In the genomic region with DNA sequence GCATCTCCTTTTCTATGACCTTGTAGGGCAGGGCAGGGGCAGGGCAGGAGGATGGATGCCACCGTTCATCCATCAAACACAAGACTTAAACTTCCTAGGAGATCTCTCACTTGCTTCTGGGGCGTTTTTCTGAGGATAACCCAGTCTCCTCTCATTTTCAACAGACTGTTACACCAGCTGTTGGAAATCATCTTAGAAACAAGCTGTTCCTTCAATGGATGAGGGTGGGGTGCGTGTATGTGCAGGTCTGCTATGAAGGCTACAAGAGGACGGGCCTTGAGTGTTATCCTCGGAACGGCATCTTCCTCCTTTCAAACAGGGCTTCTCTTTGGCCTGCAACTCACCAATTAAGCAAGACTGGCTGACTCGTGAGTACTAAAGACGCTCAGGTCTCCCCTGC, we compare ENCODE assay signal across 9 mouse cellular contexts. TPM values are rescaled to one million over a fixed set of nuclear protein-coding genes. Genes with fewer than 3 reads are reported as not detected.
DNase-seq lines count a peak whose midpoint lies in the region; ATAC-seq and TF ChIP-seq lines count a peak whose summit lies in the region.
"Had no signal": no experiment of that assay in that cellular context is flagged by ENCODE, and none has a peak within 500 bp of the region (broad histone marks: within the 10 kb centered on the region; RNA-seq: fewer than 3 reads in every experiment).

No protein-coding gene starts in this region.

- no peak overlapping the region for H3K4me2 ChIP-seq in heart, postnatal 0 days (ENCODE audit: low read depth, low read length)
- no peak overlapping the region for H3K4me2 ChIP-seq in forebrain, embryonic 14.5 days (ENCODE audit: low read length)

- peak overlapping the region; percentile 44 for H3K27ac ChIP-seq in heart, postnatal 0 days (ENCODE audit: low read depth)
- H3K27ac ChIP-seq in bone marrow, adult 2 months (ENCODE audit: control insufficient read depth, insufficient read depth, low read depth, low read length, poor library complexity): peak overlapping the region; percentile 62
- H3K27ac ChIP-seq in forebrain, embryonic 14.5 days (ENCODE audit: low read depth, low read length): peak overlapping the region; percentile 60; the same call in 1 of the 2 replicates
- peak overlapping the region; percentile 15; the same call in 1 of the 2 replicates for H3K27ac ChIP-seq in macrophage
- H3K27ac ChIP-seq in thymus, adult 2 months (ENCODE audit: control insufficient read depth, insufficient read depth, low read length): no peak overlapping the region

- TF ChIP-seq CTCF in heart, postnatal 0 days (IDR thresholded peaks at IDR 0.05; ENCODE audit: low read depth): no peak
- no peak for TF ChIP-seq CTCF in bone marrow, adult 2 months (IDR thresholded peaks at IDR 0.05; ENCODE audit: control insufficient read depth, insufficient read depth, low read length)
- no peak for TF ChIP-seq CTCF in thymus, adult 2 months (IDR thresholded peaks at IDR 0.05; ENCODE audit: borderline replicate concordance, control insufficient read depth, extremely low read depth, insufficient read depth, low read length, poor library complexity)

- no peaks in the 10 kb centered on the region for H3K27me3 ChIP-seq in heart, postnatal 0 days (ENCODE audit: control insufficient read depth, insufficient read depth, low read length)
- H3K27me3 ChIP-seq in forebrain, embryonic 14.5 days (replicated peaks; ENCODE audit: control insufficient read depth, insufficient read depth, low read length): no peaks in the 10 kb centered on the region
- no peaks in the 10 kb centered on the region for H3K27me3 ChIP-seq in thymus, adult 2 months (ENCODE audit: control insufficient read depth, insufficient read depth, low read length)

- peaks cover 23% of the 10 kb centered on the region for H3K36me3 ChIP-seq in heart, postnatal 0 days (replicated peaks; ENCODE audit: control insufficient read depth, insufficient read depth, low read length)
- no peaks in the 10 kb centered on the region for H3K36me3 ChIP-seq in forebrain, embryonic 14.5 days (ENCODE audit: control insufficient read depth, insufficient read depth, low read length)
- H3K36me3 ChIP-seq in macrophage (ENCODE audit: inconsistent target): peaks cover 35% of the 10 kb centered on the region
- H3K36me3 ChIP-seq in thymus, adult 2 months (ENCODE audit: control insufficient read depth, insufficient read depth, low read length): no peaks in the 10 kb centered on the region

- no peak overlapping the region for H3K4me3 ChIP-seq in heart, postnatal 0 days (ENCODE audit: low read depth, low read length)
- no peak overlapping the region for H3K4me3 ChIP-seq in bone marrow, adult 2 months (replicated peaks; ENCODE audit: control insufficient read depth, low read depth, low read length)
- H3K4me3 ChIP-seq in forebrain, embryonic 14.5 days (ENCODE audit: low read depth, low read length): no peak overlapping the region
- H3K4me3 ChIP-seq in macrophage (ENCODE audit: inconsistent target): no peak overlapping the region
- H3K4me3 ChIP-seq in thymus, adult 2 months (ENCODE audit: control insufficient read depth, insufficient read depth, low read length): no peak overlapping the region
- H3K4me3 ChIP-seq: megakaryocyte, embryonic 14.5 days had no signal

- no peak for DNase-seq in heart, postnatal 0 days (ENCODE audit: low spot score)
- no peak for DNase-seq in heart, postnatal 14 days
- peak; percentile 24 for DNase-seq in forebrain, embryonic 14.5 days (ENCODE audit: low spot score)
- no peak for DNase-seq in thymus, adult 2 months
- no peak for DNase-seq in urinary bladder, postnatal 10 days (ENCODE audit: low spot score)

- H3K9ac ChIP-seq in heart, postnatal 0 days (replicated peaks; ENCODE audit: low read depth, low read length): no peak overlapping the region
- no peak overlapping the region for H3K9ac ChIP-seq in forebrain, embryonic 14.5 days (ENCODE audit: low read length)

- peaks cover 100% of the 10 kb centered on the region for H3K79me2 ChIP-seq in macrophage (ENCODE audit: inconsistent target)

- no peak for TF ChIP-seq POLR2A in bone marrow, adult 2 months (IDR thresholded peaks at IDR 0.05; ENCODE audit: borderline replicate concordance, control insufficient read depth, low read depth, low read length)
- no peak for TF ChIP-seq POLR2A in thymus, adult 2 months (IDR thresholded peaks at IDR 0.05; ENCODE audit: control insufficient read depth, extremely low read depth, insufficient read depth, low read length, poor library complexity)

- no peak for TF ChIP-seq EP300 in heart, postnatal 0 days (IDR thresholded peaks at IDR 0.05; ENCODE audit: low read depth)

- ATAC-seq in heart, postnatal 0 days (ENCODE audit: insufficient read depth, low read depth): no peak
- no peak for ATAC-seq in forebrain, embryonic 14.5 days
- no peak for ATAC-seq in erythroblast, adult 5-6 weeks (replicated peaks; ENCODE audit: low FRiP score, poor library complexity, severe bottlenecking)

- no peaks in the 10 kb centered on the region for H3K9me3 ChIP-seq in heart, postnatal 0 days (replicated peaks; ENCODE audit: control insufficient read depth, low read length)
- no peaks in the 10 kb centered on the region for H3K9me3 ChIP-seq in forebrain, embryonic 14.5 days (replicated peaks; ENCODE audit: control insufficient read depth, low read length)
- H3K9me3 ChIP-seq: megakaryocyte, embryonic 14.5 days had no signal

- peaks cover 33% of the 10 kb centered on the region for H3K4me1 ChIP-seq in heart, postnatal 0 days (ENCODE audit: control insufficient read depth, insufficient read depth)
- H3K4me1 ChIP-seq in bone marrow, adult 2 months (ENCODE audit: control insufficient read depth, insufficient read depth, low read length): peaks cover 15% of the 10 kb centered on the region
- peaks cover 21% of the 10 kb centered on the region for H3K4me1 ChIP-seq in forebrain, embryonic 14.5 days (ENCODE audit: control insufficient read depth, insufficient read depth, low read length)
- H3K4me1 ChIP-seq in thymus, adult 2 months (replicated peaks; ENCODE audit: control insufficient read depth, insufficient read depth, low read length): peaks cover 42% of the 10 kb centered on the region

- 77% methylated on average over 8 of the region's 8 CpGs for WGBS in heart, postnatal 0 days
- WGBS in bone marrow, adult 2 months: 61% methylated on average over 8 of the region's 8 CpGs
- 75% methylated on average over 8 of the region's 8 CpGs for WGBS in forebrain, embryonic 14.5 days
- 78% methylated on average over 7 of the region's 8 CpGs for WGBS in macrophage (ENCODE audit: missing documents)
- 94% methylated on average over 8 of the region's 8 CpGs for WGBS in thymus, adult 2 months

- intact Hi-C loops in heart, postnatal 14 days (cut with DNase I): no loop called here

RNA-seq across cellular contexts. Expression of a gene that starts 34.5 kb away (rescaled TPM):
- 24.2 and 30.1 TPM in 2 replicates for total RNA-seq in heart, postnatal 0 days (2014; rRNA removed; ENCODE audit: low replicate concordance)
- polyA plus RNA-seq in heart, postnatal 0 days (2015; fragmentation: Nextera tagmentation; extraction: Ambion mirVana): 6.5 and 7.5 TPM in 2 replicates
- 10 to 100 TPM; 18.5 to 19.8 TPM for total RNA-seq in heart, postnatal 14 days (2021)
- 3.7 and 5.7 TPM in 2 replicates for polyA plus RNA-seq in bone marrow, adult 2 months (2011; ENCODE audit: insufficient read depth, insufficient read length, low replicate concordance, missing spikeins)
- 10.9 and 12.0 TPM in 2 replicates for polyA plus RNA-seq in forebrain, embryonic 14.5 days (2014; fragmentation: Nextera tagmentation; extraction: Ambion mirVana)
- 100 to 1,000 TPM; 105 to 608 (median 250) TPM for total RNA-seq in macrophage (2018; cell fraction: chromatin; rRNA removed)
- total RNA-seq in macrophage (2018; cell fraction: cytosol; rRNA removed): 100 to 1,000 TPM in 24 of 26 experiments, 10 to 100 TPM in 2; 82.2 to 467 (median 135) TPM
- 100 to 1,000 TPM; 170 to 581 (median 315) TPM for total RNA-seq in macrophage (2018; cell fraction: nucleus; rRNA removed)
- 64.6 to 115 TPM (median 81.1 TPM) in 3 replicates for polyA plus RNA-seq in macrophage (2018)
- total RNA-seq in erythroblast, adult 5-6 weeks (2015; ENCODE audit: low replicate concordance): 12.1 and 17.9 TPM in 2 replicates
- total RNA-seq in erythroblast, adult 5-6 weeks (2017; ENCODE audit: low replicate concordance): 4.8 and 9.8 TPM in 2 replicates
- polyA plus RNA-seq in thymus, adult 2 months (2012; rRNA removed): 10.9 and 14.2 TPM in 2 replicates
